Mouse (Mus musculus) macrophage (primary cell): ENCODE data around the gene Kcnk16. TPM values are rescaled to one million over a fixed set of nuclear protein-coding genes. Genes with fewer than 3 reads are reported as not detected.
"Not testable (repeated sequence)": the region's sequence is repeated elsewhere in the genome, so short reads cannot be mapped to it uniquely, and the experiment has no call there.

Source experiments
- H3K27ac ChIP-seq: fragments of 350-480 bp; formaldehyde crosslinking; 2 replicates; pipeline ENCODE4 v1.9.0; 2021
- H3K36me3 ChIP-seq: fragments of 350-480 bp; formaldehyde crosslinking; 2 replicates; pipeline ENCODE4 v1.9.0; 2021; ENCODE audit errors: inconsistent target
- H3K4me3 ChIP-seq: fragments of 350-480 bp; formaldehyde crosslinking; 2 replicates; pipeline ENCODE4 v1.9.0; 2021; ENCODE audit errors: inconsistent target
- H3K79me2 ChIP-seq: fragments of 350-480 bp; formaldehyde crosslinking; 2 replicates; pipeline ENCODE4 v1.9.0; 2021; ENCODE audit errors: inconsistent target
- WGBS: methylation state at CpG from one replicate; pipeline ENCODE4 v1.1.7; 2026; ENCODE audit warnings: inconsistent platforms; ENCODE audit not compliant: missing documents; 5-methylcytosine and 5-hydroxymethylcytosine counted together
- polyA plus RNA-seq: library from polyadenylated mRNA; stranded (reverse); fragments of 250-400 nt; gene quantifications from 3 replicates; pipeline ENCODE4 v1.2.4, GENCODE M21; 2018; ENCODE audit warnings: inconsistent platforms
- total RNA-seq, 78 experiments: library from RNA; depleted of rRNA; stranded (reverse); fragments of 250-400 nt; gene quantifications; 1 replicate in 9 of 78; 2 replicates in 24 of 78; 3 replicates in 43 of 78; 4 replicates in 2 of 78; pipeline ENCODE4 v1.2.4; 2018; ENCODE audit warnings: inconsistent platforms in 56 of 78

Gene Kcnk16
- total RNA-seq (2018; cell fraction: chromatin; rRNA removed) = not detected
- not detected for total RNA-seq (2018; cell fraction: cytosol; rRNA removed)
- total RNA-seq (2018; cell fraction: nucleus; rRNA removed) = not detected
- polyA plus RNA-seq = not detected in 3 replicates

DNA sequence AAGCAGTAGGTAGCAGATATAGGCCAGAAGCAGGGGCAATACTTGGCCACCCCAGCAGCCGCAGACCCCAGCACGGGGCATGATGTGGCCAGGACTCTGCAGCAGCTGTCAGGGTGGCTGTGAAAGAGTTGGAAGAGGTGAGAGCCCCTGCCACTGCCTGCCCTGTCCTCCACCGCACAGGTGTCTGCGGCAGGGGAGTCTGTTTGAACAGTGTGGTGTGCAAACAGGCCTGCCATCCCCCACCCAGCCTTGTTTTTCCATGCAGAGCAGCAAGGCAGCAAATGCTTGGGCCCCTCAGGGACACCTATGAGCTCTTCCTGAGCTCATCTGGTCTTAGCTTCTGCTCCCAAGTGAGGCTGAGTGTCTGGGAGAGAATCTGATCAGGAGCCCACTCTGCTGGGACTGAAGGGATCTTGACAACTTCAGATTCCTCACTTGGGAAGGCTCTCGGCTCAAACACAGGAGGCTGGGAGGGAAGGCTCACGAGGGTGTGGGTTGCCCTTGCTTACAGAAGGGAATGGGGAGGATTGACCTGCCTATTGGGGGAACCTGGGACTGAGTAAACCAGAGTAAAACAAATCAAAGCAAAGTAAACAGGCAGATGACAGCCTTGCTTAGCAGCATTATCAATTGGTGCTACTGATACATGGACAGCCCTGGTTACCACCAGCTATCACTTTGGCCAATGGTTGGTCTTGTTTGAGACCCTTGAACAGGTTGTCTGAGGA is at the start of gene Kcnk16:
Gene Kcnk16 (minus strand): TSS at position 118 of the 728 bp plus-strand sequence.
- no peaks in the 10 kb centered on the region for H3K36me3 ChIP-seq
- H3K27ac ChIP-seq = no peak within 1 kb of the TSS
- WGBS = 86% methylated on average over 6 of the region's 6 CpGs
- no peaks in the 10 kb centered on the region for H3K79me2 ChIP-seq
- no peak within 1 kb of the TSS for H3K4me3 ChIP-seq

DNA sequence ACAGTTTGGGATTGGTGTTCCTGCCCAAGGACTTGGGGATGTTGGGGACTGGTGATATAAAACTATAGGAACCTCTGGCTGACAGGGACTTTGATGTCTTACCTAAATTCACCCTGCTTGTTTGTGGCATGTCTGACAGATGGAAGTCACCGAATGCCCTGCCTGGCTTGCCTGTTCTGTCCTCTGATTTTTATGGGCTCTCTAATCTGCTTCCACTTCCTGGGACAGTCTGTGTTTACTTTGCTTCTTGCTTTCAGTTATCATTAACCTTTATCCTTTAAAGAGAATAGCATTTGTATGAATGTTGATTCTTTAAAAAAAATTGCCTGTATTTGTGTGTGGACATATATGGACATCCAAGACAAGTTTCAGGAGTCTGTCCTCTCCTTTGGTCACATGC is 46.1 kb upstream of the Kcnk16 start:
- WGBS = 86% methylated on average over 1 of the region's 1 CpGs
- Histone ChIP-seq H3K27ac (no peak overlapping the region), H3K36me3 (peaks cover 65% of the 10 kb centered on the region), H3K79me2 (no peaks in the 10 kb centered on the region), H3K4me3 (no peak overlapping the region)

DNA sequence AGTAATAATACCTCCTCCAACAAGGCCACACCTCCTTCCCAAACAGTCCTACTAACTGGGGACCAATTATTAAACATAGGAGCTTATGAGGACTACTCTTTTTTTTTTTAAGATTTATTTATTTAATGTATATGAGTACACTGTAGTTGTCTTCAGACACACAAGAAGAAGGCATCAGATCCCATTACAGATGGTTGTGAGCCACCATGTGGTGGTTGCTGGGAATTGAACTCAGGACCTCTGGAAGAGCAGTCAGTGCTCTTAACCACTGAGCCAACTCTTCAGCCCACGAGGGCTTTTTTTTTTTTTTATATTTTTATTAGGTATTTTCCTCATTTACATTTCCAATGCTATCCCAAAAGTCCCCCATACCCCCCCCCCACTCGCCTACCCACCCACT is 36.1 kb upstream of the Kcnk16 start:
- not testable (repeated sequence) for H3K27ac ChIP-seq, H3K4me3 ChIP-seq
- Histone ChIP-seq H3K79me2 (peaks cover 15% of the 10 kb centered on the region; the same call in 1 of the 2 replicates), H3K36me3 (peaks cover 45% of the 10 kb centered on the region)
- 25% methylated on average over 1 of the region's 2 CpGs for WGBS

DNA sequence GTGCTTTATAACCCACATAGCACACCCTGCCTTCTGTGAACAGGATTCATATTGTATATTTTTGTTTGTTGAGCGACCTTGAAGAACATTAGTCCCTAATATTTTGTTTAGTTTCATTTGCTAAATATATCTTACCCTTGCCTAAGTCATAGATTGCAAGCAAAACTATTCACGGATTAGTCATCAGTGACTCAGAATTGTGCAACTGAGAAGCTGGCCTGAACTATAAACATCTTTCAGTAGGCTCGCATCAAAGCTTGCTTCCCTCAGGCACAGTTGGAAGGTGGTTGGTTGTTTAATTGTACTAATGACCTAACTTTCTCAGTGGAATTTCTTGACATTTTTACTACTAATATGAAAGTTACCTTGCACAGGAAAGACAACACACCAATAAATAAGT is 29.1 kb upstream of the Kcnk16 start:
- no peaks in the 10 kb centered on the region for H3K36me3 ChIP-seq
- H3K4me3 ChIP-seq = peak overlapping the region; percentile 7; the same call in 1 of the 2 replicates
- 12% methylated on average over 3 of the region's 3 CpGs for WGBS
- H3K79me2 ChIP-seq = peaks cover 65% of the 10 kb centered on the region
- peak overlapping the region; percentile 43 for H3K27ac ChIP-seq

DNA sequence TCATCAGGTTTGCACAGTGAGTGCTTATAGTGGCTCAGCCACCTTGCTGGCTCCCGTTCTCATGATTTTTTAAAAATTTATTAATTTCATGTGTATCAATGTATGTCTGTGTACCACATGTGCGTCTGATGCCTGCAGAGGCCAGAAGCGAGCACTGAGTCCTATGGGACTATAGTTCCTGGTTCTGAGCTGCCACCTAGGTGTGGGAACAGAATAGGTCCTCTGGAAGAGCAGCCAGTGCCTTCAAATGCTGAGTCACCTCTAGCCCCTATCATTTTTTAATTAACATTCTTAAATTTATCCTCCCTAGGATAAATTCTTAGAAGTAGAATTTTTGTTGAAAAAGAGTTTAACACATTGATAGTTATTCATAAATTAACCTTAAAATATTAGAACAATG is 28.6 kb upstream of the Kcnk16 start:
- H3K27ac ChIP-seq = peak overlapping the region; percentile 43
- 97% methylated on average over 3 of the region's 3 CpGs for WGBS
- H3K4me3 ChIP-seq = peak overlapping the region; percentile 7; the same call in 1 of the 2 replicates
- H3K79me2 ChIP-seq = peaks cover 65% of the 10 kb centered on the region
- no peaks in the 10 kb centered on the region for H3K36me3 ChIP-seq

DNA sequence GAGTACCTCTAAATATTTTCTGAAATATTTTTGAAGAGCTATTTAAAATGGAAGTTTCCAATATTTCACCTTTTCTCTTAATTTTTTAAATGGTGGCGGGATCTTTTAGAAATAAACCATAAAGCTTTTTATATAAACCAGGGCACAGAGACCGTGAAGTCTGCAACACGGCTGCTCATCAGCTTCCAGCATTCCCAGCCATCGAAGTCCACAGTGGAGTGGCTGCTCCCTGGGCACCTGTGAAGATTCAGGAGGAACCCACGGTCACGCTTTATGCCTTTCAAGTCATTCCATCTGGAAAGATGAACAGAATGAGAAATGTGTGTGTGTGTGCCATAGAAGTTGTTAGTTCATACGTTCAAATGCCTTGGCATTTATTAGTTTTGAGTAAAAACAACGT is 25.9 kb upstream of the Kcnk16 start:
- WGBS = 50% methylated on average over 8 of the region's 8 CpGs

DNA sequence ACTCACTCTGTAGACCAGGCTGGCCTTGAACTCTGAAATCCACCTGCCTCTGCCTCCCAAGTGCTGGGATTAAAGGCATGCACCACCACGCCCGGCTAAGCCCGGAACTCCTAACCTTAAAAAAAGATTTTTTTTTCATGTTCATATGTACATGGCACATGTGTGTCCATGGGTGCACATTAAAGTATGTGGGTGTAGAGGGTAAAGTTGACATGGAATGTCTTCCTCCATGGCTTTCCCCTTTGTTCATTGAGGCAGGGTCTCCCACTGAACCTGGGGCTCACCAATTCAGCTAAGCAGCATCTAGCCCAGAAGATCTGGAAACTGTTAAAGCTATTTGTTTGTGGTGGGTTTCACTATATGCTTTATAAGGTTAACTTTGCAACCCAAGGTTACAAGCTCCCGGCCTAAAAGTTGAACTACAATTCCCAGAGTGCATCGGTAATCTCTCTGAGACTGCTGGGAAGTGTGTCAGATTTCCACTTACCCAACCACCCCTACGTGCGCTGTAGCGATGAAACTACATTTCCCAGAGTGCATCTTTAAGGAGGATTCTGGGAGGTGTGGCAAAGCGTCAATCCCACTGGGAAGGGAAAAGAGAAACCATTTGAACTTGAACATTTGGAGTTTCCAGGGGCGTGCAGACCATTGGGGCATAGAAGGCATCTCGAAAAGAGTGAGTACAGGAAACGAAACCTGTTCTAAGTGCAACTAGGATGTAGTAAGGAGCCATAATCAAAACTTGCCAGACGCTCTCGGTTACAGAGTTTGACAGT is 25.3 kb upstream of the Kcnk16 start, which contains the start of gene Nudt13:
Gene Nudt13 (plus strand): TSS at position 581 of the 776 bp plus-strand sequence.
- WGBS = 21% methylated on average over 14 of the region's 14 CpGs
- H3K27ac ChIP-seq = peak within 1 kb of the TSS; percentile 37; the same call in 1 of the 2 replicates
- H3K79me2 ChIP-seq = peaks cover 42% of the 10 kb centered on the region
- H3K4me3 ChIP-seq = peak within 1 kb of the TSS; percentile 69
- H3K36me3 ChIP-seq = no peaks in the 10 kb centered on the region

More for the DNA sequence above, 25.9 kb upstream of the Kcnk16 start:
- Histone ChIP-seq H3K36me3 (no peaks in the 10 kb centered on the region), H3K4me3 (peak overlapping the region; percentile 69), H3K27ac (peak overlapping the region; percentile 37; the same call in 1 of the 2 replicates), H3K79me2 (peaks cover 49% of the 10 kb centered on the region)

DNA sequence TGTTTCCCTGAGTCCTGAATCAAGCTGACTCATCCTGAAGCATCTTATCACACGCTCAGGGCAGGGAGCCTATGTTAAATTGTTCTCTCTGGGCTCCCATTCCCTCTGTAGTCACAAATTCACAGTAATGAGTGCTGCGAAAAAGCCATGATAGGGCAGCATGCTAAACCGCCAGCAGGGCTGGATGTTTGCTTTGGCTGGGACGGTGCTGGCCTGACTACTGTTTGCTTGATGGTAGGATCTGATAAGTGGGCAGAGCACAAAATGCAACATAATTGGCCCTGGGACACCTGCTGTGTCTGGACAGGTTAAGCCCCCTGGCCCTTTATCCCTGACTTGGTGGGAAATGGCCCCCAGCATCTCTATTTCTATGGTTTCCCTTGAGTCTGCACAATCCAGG is 22.4 kb upstream of the Kcnk16 start:
- Histone ChIP-seq H3K4me3 (no peak overlapping the region), H3K27ac (no peak overlapping the region), H3K79me2 (peaks cover 18% of the 10 kb centered on the region), H3K36me3 (no peaks in the 10 kb centered on the region)
- 97% methylated on average over 4 of the region's 4 CpGs for WGBS

DNA sequence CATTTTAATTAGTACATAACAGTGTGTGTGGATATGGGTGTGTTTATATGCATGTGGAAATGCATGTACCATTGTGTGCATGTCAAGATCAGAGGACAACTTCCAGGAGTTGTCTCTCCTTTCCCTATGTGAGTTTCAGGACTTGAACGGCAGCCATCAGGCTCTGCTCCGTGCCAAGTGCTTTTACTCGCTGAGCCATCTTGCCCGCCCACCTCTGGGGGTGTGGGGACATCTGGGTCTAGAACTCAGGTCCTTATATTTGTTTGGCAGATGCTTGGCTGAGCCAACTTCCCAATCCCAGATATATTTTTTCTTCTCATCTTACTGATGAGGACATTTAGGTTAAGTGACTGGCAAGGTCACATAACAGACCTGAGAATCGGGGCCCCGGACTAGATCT is 578 bp downstream of the Kcnk16 start:
- WGBS = 91% methylated on average over 6 of the region's 6 CpGs
- no peak overlapping the region for H3K27ac ChIP-seq
- no peaks in the 10 kb centered on the region for H3K79me2 ChIP-seq
- no peak overlapping the region for H3K4me3 ChIP-seq
- H3K36me3 ChIP-seq = no peaks in the 10 kb centered on the region

DNA sequence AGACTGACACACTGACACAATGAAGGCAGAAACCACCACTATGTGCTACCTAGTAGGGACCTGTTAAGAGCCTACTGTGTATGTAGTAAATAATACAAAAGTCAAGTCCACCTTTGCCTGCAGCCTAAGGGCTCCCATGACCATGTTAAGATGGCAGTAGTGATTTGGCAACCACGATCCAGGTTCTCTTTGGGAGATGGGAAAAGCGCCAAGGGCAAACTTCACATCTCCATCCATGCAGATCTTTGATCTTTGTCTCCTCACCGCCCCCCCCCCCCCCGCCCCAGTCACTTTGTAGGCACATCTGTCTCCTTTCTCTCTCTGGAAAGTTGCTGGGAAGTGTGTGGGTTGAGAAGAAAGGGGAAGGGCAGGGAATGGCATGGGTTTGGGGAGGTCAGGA is 6.7 kb downstream of the Kcnk16 start:
- no peaks in the 10 kb centered on the region for H3K79me2 ChIP-seq
- no peak overlapping the region for H3K27ac ChIP-seq
- no peak overlapping the region for H3K4me3 ChIP-seq
- no peaks in the 10 kb centered on the region for H3K36me3 ChIP-seq
- WGBS = 74% methylated on average over 4 of the region's 4 CpGs

DNA sequence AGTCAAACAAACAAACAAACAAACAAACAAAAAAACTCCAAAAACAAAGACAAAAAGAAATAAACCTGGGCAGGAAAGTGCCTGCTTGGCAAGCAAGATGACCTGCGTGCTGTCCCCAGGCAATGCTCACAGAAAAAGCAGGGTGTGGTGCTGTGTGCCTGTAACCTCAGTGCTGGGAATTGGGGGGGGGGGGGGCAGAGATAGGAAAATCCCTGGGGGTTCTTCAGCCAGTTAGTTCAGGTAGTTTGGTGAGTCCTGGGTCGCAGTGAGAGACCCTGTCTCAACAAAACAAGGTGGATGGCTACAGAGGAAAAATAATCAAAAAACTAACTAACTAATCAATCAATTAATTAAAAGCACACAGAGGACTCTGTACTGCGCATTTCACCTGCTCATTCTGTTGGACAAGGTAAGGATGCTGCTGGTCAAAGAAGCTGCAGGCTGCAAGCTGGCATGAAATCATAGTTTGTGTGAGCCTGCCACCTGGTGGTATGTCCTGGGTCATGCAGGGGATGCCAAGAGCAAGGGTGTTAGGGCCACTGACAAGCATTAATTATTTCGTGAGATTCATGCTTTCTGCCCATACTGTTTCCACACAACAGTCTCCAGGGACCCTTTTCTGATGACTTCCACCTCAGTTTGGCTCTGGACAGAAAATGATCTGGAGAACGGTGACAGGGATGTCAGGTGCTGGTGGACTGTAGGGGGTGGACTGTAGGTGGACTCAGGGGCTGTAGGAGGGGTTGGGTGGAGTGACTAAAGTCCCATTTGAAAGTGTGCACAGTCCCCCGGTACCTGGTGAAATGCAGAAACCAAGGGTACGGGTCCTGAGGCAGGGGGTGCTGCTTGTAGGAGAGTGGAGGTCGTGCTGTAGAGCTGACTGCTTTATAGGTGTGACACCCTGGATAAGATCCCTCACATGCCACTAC is 10.6 kb downstream of the Kcnk16 start:
- no peaks in the 10 kb centered on the region for H3K36me3 ChIP-seq
- no peaks in the 10 kb centered on the region for H3K79me2 ChIP-seq
- 53% methylated on average over 8 of the region's 8 CpGs for WGBS

DNA sequence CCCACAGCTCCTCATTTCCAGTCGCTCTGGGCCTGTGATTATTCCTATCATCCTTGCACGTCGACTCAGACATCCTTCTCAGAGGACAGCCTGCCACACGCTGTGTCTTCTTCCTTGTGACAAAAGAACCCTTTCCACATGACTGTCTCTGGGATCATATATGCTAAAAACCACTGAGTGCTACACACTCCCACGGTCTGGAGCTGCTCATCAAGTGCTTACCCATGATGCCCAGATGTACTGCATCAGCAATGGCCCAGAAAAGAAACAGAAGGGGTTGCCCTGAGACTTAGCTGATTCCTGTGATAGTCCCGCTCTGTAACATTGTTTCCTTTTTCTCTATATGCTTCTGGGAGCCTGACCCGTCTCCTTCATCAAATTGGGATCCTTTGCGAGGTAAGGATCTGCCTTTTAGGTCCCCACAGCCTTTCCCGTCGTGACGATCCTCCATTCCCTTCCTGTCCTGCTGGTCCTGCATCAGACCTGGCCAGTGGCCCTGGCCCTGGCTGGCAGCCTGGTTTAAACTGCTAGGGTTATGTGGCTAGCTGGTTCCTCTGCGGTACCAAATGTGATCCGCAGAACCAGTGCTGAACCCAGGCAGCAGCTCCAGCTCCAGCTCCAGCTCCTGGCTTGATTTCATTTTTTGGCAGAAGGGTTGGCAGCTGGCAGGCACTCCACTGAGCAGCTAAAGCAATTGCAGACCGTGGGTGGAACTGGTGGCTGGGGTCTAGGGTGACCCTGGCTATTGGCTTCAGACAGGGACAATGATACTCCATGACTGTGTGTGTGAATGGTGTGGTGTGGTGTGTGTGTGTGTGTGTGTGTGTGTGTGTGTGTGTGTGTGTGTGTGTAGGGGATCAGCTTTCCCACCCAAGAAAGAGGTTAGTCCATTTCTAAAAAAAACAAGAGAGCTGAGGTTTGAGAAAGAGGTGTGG is 18.5 kb downstream of the Kcnk16 start:
- Histone ChIP-seq H3K79me2 (no peaks in the 10 kb centered on the region), H3K4me3 (no peak overlapping the region), H3K36me3 (no peaks in the 10 kb centered on the region), H3K27ac (no peak overlapping the region)
- WGBS = 85% methylated on average over 14 of the region's 14 CpGs

More for the DNA sequence above, 10.6 kb downstream of the Kcnk16 start:
- H3K27ac ChIP-seq = no peak overlapping the region
- no peak overlapping the region for H3K4me3 ChIP-seq

DNA sequence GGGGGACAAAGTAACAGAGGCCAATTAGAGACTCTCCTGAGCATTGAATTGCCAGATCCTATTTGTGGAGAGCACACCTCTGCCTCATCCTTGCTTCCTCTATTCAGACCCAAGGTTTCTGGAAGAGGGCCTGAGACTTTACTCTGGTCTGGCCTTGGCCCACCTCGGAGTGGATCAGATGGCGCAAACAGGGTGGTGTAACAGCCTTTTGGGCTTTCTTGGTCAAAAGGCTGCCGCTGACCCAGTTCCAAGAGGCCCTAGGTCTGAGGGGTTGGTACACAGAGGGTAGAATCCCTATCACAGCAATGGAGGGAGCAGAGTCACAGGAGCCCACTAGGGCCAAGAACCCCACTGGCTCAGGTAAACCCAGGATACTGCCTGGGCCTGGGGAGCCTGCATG is 21.0 kb downstream of the Kcnk16 start:
- Histone ChIP-seq H3K79me2 (no peaks in the 10 kb centered on the region), H3K27ac (no peak overlapping the region), H3K4me3 (no peak overlapping the region), H3K36me3 (no peaks in the 10 kb centered on the region)
- WGBS = 84% methylated on average over 3 of the region's 3 CpGs
